ENCODE assay signal across 21 mouse cellular contexts in genomic region chr6:24591525-24592218, GRCm38 (mm10). TPM values are rescaled to one million over a fixed set of nuclear protein-coding genes. Genes with fewer than 3 reads are reported as not detected.
A peak's percentile ranks its signal among the peaks of the same experiment; 100 is the strongest.
DNase-seq lines count a peak whose midpoint lies in the region; ATAC-seq and TF ChIP-seq lines count a peak whose summit lies in the region.
"Had no signal": no experiment of that assay in that cellular context is flagged by ENCODE, and none has a peak within 500 bp of the region (broad histone marks: within the 10 kb centered on the region; RNA-seq: fewer than 3 reads in every experiment).

No protein-coding gene starts in this region.

- no peak overlapping the region for H3K4me3 ChIP-seq in kidney, embryonic 15.5 days (replicated peaks)
- no peak overlapping the region for H3K4me3 ChIP-seq in midbrain, embryonic 12.5 days
- H3K4me3 ChIP-seq in midbrain, postnatal 0 days (ENCODE audit: low read depth, low read length), result no peak overlapping the region
- H3K4me3 ChIP-seq: forebrain, embryonic 13.5 days; intestine, embryonic 15.5 days; limb, embryonic 13.5 days; liver, embryonic 15.5 days; myocyte had no signal

- intact Hi-C loops in heart, postnatal 10 days (cut with DNase I), result no loop called here

- DNase-seq in heart, adult 11 months, result peak; percentile 82
- no peak for DNase-seq in heart, postnatal 10 days
- DNase-seq in kidney, postnatal 10 days, result no peak
- DNase-seq in midbrain, postnatal 0 days (ENCODE audit: low spot score), result no peak
- no peak for DNase-seq in cerebellum, postnatal 14 days
- no peak for DNase-seq in adrenal gland, adult 18-20 months (ENCODE audit: low spot score in 2 of 2)
- DNase-seq: adrenal gland, postnatal 25 days; cerebellum, adult 9-10 months; retina, postnatal 1 day; thymus, postnatal 14 days had no signal

- no peaks in the 10 kb centered on the region for H3K27me3 ChIP-seq in kidney, embryonic 15.5 days
- no peaks in the 10 kb centered on the region for H3K27me3 ChIP-seq in midbrain, embryonic 12.5 days
- no peaks in the 10 kb centered on the region for H3K27me3 ChIP-seq in midbrain, postnatal 0 days (ENCODE audit: insufficient read depth, low read length)
- H3K27me3 ChIP-seq: forebrain, embryonic 13.5 days; intestine, embryonic 15.5 days; limb, embryonic 13.5 days; liver, embryonic 15.5 days had no signal

- peaks cover 8% of the 10 kb centered on the region for H3K4me1 ChIP-seq in kidney, embryonic 15.5 days
- H3K4me1 ChIP-seq in midbrain, embryonic 12.5 days, result no peaks in the 10 kb centered on the region
- H3K4me1 ChIP-seq in midbrain, postnatal 0 days (ENCODE audit: insufficient read depth, low read length), result no peaks in the 10 kb centered on the region
- H3K4me1 ChIP-seq: forebrain, embryonic 13.5 days; intestine, embryonic 15.5 days; limb, embryonic 13.5 days; liver, embryonic 15.5 days had no signal

- H3K9ac ChIP-seq in kidney, embryonic 15.5 days, result no peak overlapping the region
- H3K9ac ChIP-seq in midbrain, embryonic 12.5 days (replicated peaks), result no peak overlapping the region
- no peak overlapping the region for H3K9ac ChIP-seq in midbrain, postnatal 0 days (replicated peaks; ENCODE audit: low read length, poor library complexity, severe bottlenecking)
- H3K9ac ChIP-seq: forebrain, embryonic 13.5 days; intestine, embryonic 15.5 days; limb, embryonic 13.5 days; liver, embryonic 15.5 days had no signal

- H3K4me2 ChIP-seq in kidney, embryonic 15.5 days, result no peak overlapping the region
- no peak overlapping the region for H3K4me2 ChIP-seq in midbrain, embryonic 12.5 days (replicated peaks)
- no peak overlapping the region for H3K4me2 ChIP-seq in midbrain, postnatal 0 days (ENCODE audit: low read depth, low read length, poor library complexity, severe bottlenecking)
- H3K4me2 ChIP-seq: forebrain, embryonic 13.5 days; intestine, embryonic 15.5 days; limb, embryonic 13.5 days; liver, embryonic 15.5 days had no signal

- no peaks in the 10 kb centered on the region for H3K9me3 ChIP-seq in kidney, embryonic 15.5 days (replicated peaks)
- no peaks in the 10 kb centered on the region for H3K9me3 ChIP-seq in midbrain, embryonic 12.5 days
- no peaks in the 10 kb centered on the region for H3K9me3 ChIP-seq in midbrain, postnatal 0 days (ENCODE audit: low read length)
- H3K9me3 ChIP-seq: forebrain, embryonic 13.5 days; intestine, embryonic 15.5 days; limb, embryonic 13.5 days; liver, embryonic 15.5 days had no signal

- no peak for TF ChIP-seq CTCF in midbrain, postnatal 0 days (IDR thresholded peaks at IDR 0.05)

- peak overlapping the region; percentile 51 for H3K27ac ChIP-seq in kidney, embryonic 15.5 days
- no peak overlapping the region for H3K27ac ChIP-seq in midbrain, embryonic 12.5 days (replicated peaks)
- H3K27ac ChIP-seq in midbrain, postnatal 0 days (ENCODE audit: low read depth, low read length), result no peak overlapping the region
- H3K27ac ChIP-seq: forebrain, embryonic 13.5 days; intestine, embryonic 15.5 days; limb, embryonic 13.5 days; liver, embryonic 15.5 days had no signal

- peak; percentile 90 for ATAC-seq in kidney, embryonic 15.5 days (replicated peaks; ENCODE audit: low FRiP score)
- ATAC-seq in midbrain, embryonic 12.5 days (ENCODE audit: low FRiP score, low read depth), result 0 out of 2 replicates have a peak, but pooled peaks have one; percentile 23
- ATAC-seq in midbrain, postnatal 0 days (ENCODE audit: low FRiP score), result no peak
- ATAC-seq: forebrain, embryonic 13.5 days; intestine, embryonic 15.5 days had no signal

- no peaks in the 10 kb centered on the region for H3K36me3 ChIP-seq in kidney, embryonic 15.5 days
- no peaks in the 10 kb centered on the region for H3K36me3 ChIP-seq in midbrain, embryonic 12.5 days
- H3K36me3 ChIP-seq in midbrain, postnatal 0 days (ENCODE audit: insufficient read depth, low read length), result no peaks in the 10 kb centered on the region
- H3K36me3 ChIP-seq: intestine, embryonic 15.5 days; limb, embryonic 13.5 days; liver, embryonic 15.5 days had no signal

- 44% methylated on average over 10 of the region's 10 CpGs for WGBS in kidney, embryonic 15.5 days
- 51% methylated on average over 10 of the region's 10 CpGs for WGBS in midbrain, embryonic 12.5 days
- WGBS in midbrain, postnatal 0 days, result 53% methylated on average over 10 of the region's 10 CpGs

RNA-seq across cellular contexts. Expression of gene Lmod2, which starts 5.9 kb away (rescaled TPM):
- 100 to 1,000 TPM; 278 to 346 TPM for total RNA-seq in heart, postnatal 10 days (2021)
- polyA plus RNA-seq in kidney, embryonic 15.5 days (2015; fragmentation: Nextera tagmentation; extraction: Ambion mirVana), result 0.17 and 0.55 TPM in 2 replicates
- polyA plus RNA-seq in midbrain, embryonic 12.5 days (2016; fragmentation: Nextera tagmentation; extraction: Ambion mirVana), result not detected in 2 replicates
- not detected in 2 replicates for total RNA-seq in midbrain, postnatal 0 days (2014; rRNA removed)
- polyA plus RNA-seq in midbrain, postnatal 0 days (2015; fragmentation: Nextera tagmentation; extraction: Ambion mirVana), result not detected in 2 replicates
- under 1 TPM in 1 of 2 experiments, not detected in 1; 0.38 TPM for total RNA-seq in adrenal gland, adult 18-20 months (2021)
- total RNA-seq: hematopoietic stem cell, adult 5-6 weeks; layer of hippocampus, postnatal 25 days; neutrophil, adult 5-6 weeks had no signal
- polyA plus RNA-seq: forebrain, embryonic 13.5 days; intestine, embryonic 15.5 days; large intestine, adult 2 months had no signal

Comparison
In these comparisons a context has a peak if more than half of its experiments do, and no peak if none do; other contexts are left out.
1. RNA of gene Lmod2, which starts 5.9 kb away (total RNA-seq): 278 to 346 TPM in heart, postnatal 10 days; 0.38 TPM in adrenal gland, adult 18-20 months and not detected in midbrain, postnatal 0 days; every median in the first group is over 100 times any median in the second.